Mouse (Mus musculus): ENCODE results near the gene Fndc8.

Gene Fndc8

GRCm38 (mm10) chr11:82891936-82892335, at the start of gene Fndc8:
Gene Fndc8, plus strand, starts transcription at chr11:82892124.
- DNase-seq: peak; percentile 32 to 45

GRCm38 (mm10) chr11:82844771-82845414, 47.0 kb upstream of the Fndc8 start:
- DNase-seq: no peak

- DNase-seq: peak; percentile 6
These were observed 46.4 kb upstream of the Fndc8 start for GRCm38 (mm10) chr11:82845415-82846078.

- DNase-seq: no peak
These were observed 45.9 kb upstream of the Fndc8 start for GRCm38 (mm10) chr11:82846079-82846436.

GRCm38 (mm10) chr11:82846938-82847337, 45.0 kb upstream of the Fndc8 start:
- DNase-seq: no peak

- DNase-seq: no peak
These were observed 44.3 kb upstream of the Fndc8 start for GRCm38 (mm10) chr11:82847571-82848000.

GRCm38 (mm10) chr11:82850259-82850658, 41.7 kb upstream of the Fndc8 start:
- DNase-seq: no peak

- no peak for DNase-seq
These were observed 39.8 kb upstream of the Fndc8 start for GRCm38 (mm10) chr11:82852115-82852514.

GRCm38 (mm10) chr11:82852540-82852939, 39.4 kb upstream of the Fndc8 start:
- DNase-seq: no peak

- DNase-seq: no peak
These were observed 39.0 kb upstream of the Fndc8 start for GRCm38 (mm10) chr11:82852958-82853357.

- DNase-seq: no peak
These were observed 37.8 kb upstream of the Fndc8 start for GRCm38 (mm10) chr11:82854111-82854510.

- DNase-seq: no peak
These were observed 36.5 kb upstream of the Fndc8 start for GRCm38 (mm10) chr11:82855327-82855973.

- DNase-seq: no peak
These were observed 35.9 kb upstream of the Fndc8 start for GRCm38 (mm10) chr11:82856032-82856431.

- DNase-seq: no peak
These were observed 34.5 kb upstream of the Fndc8 start for GRCm38 (mm10) chr11:82857307-82857848.

GRCm38 (mm10) chr11:82860759-82861158, 31.2 kb upstream of the Fndc8 start:
- no peak for DNase-seq

GRCm38 (mm10) chr11:82861558-82861957, 30.4 kb upstream of the Fndc8 start:
- DNase-seq: no peak

GRCm38 (mm10) chr11:82862638-82863037, 29.3 kb upstream of the Fndc8 start:
- no peak for DNase-seq

GRCm38 (mm10) chr11:82863059-82863458, 28.9 kb upstream of the Fndc8 start:
- no peak for DNase-seq

GRCm38 (mm10) chr11:82863488-82863931, 28.4 kb upstream of the Fndc8 start:
- DNase-seq: no peak

- no peak for DNase-seq
These were observed 26.0 kb upstream of the Fndc8 start for GRCm38 (mm10) chr11:82865957-82866356.

- no peak for DNase-seq
These were observed 24.9 kb upstream of the Fndc8 start for GRCm38 (mm10) chr11:82866850-82867564.

- no peak for DNase-seq
These were observed 24.0 kb upstream of the Fndc8 start for GRCm38 (mm10) chr11:82867956-82868355.

All from thymus, adult 18-20 months (tissue).